Mouse (Mus musculus) neural tube, embryonic 13.5 days (tissue): Measurements from ENCODE around the gene Sema6d. TPM values are rescaled to one million over a fixed set of nuclear protein-coding genes. Genes with fewer than 3 reads are reported as not detected.

ENCODE experiments used
- ATAC-seq: fragments of 200-750 bp; cut with Nextera tagmentation; 2 replicates; pipeline ENCODE4 v1.8.0; 2017; ENCODE audit warnings: low read depth, mild to moderate bottlenecking, moderate TSS enrichment, moderate library complexity
- H3K27ac ChIP-seq: fragments of 300-500 bp; sonication (generic); replicated peaks from 2 replicates; pipeline ENCODE4 v1.5.1; 2015; ENCODE audit warnings: moderate library complexity, mild to moderate bottlenecking, inconsistent platforms
- H3K27me3 ChIP-seq: fragments of 300-500 bp; sonication (generic); 2 replicates; pipeline ENCODE4 v1.6.1; 2015; ENCODE audit warnings: mild to moderate bottlenecking, inconsistent platforms
- H3K36me3 ChIP-seq: fragments of 300-500 bp; sonication (generic); 2 replicates; pipeline ENCODE4 v1.6.1; 2015; ENCODE audit warnings: mild to moderate bottlenecking, inconsistent platforms
- H3K4me1 ChIP-seq: fragments of 300-500 bp; sonication (generic); replicated peaks from 2 replicates; pipeline ENCODE4 v1.6.1; 2015; ENCODE audit warnings: inconsistent platforms
- H3K4me2 ChIP-seq: fragments of 300-500 bp; sonication (generic); 2 replicates; pipeline ENCODE4 v1.6.1; 2015; ENCODE audit warnings: inconsistent platforms, mild to moderate bottlenecking, moderate library complexity
- H3K4me3 ChIP-seq: fragments of 300-500 bp; sonication (generic); 2 replicates; pipeline ENCODE4 v1.5.1; 2015; ENCODE audit warnings: mild to moderate bottlenecking, inconsistent platforms
- H3K9ac ChIP-seq: fragments of 300-500 bp; sonication (generic); 2 replicates; pipeline ENCODE4 v1.6.1; 2015; ENCODE audit warnings: moderate library complexity, mild to moderate bottlenecking, inconsistent platforms
- H3K9me3 ChIP-seq: fragments of 300-500 bp; sonication (generic); 2 replicates; pipeline ENCODE4 v1.6.1; 2016; ENCODE audit warnings: inconsistent platforms
- WGBS: fragments of 180-500 bp; shearing (Covaris S2); methylation state at CpG from one replicate; pipeline ENCODE4 v1.1.7; 2015; 5-methylcytosine and 5-hydroxymethylcytosine counted together
- polyA plus RNA-seq: library from polyadenylated mRNA; unstranded; fragments of >200 nt; fragmentation: Nextera tagmentation; extraction: Ambion mirVana; gene quantifications from 2 replicates; pipeline ENCODE4 v1.2.1, GENCODE M21; 2015

Sema6d gene
- polyA plus RNA-seq, 1 experiment from 2014 or later = 47.4 TPM

DNA sequence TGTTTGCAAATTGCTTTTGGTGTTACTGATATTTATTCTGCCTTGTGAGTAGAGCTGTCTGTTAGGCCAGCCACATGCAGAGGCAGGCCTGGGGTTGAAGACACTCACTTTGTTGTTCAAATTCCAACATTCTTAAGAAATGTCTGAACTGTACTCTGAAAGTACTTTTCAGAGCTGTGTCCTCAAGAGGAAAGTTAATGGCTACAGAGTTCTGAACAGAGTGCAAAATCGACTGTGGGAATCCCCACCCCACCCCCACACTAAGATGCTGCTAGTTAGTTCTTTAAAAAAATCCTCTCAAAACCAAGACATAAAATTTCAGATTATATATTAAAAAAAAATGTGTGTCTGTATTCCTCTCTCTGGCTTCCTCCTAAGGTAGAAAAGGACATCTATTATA lies 86.5 kb downstream of the Sema6d start:
- H3K27ac ChIP-seq = peak overlapping the region; percentile 70
- peaks cover 39% of the 10 kb centered on the region for H3K4me1 ChIP-seq
- 28% methylated on average over 1 of the region's 1 CpGs for WGBS
- H3K27me3 ChIP-seq = no peaks in the 10 kb centered on the region
- H3K9me3 ChIP-seq = no peaks in the 10 kb centered on the region
- H3K9ac ChIP-seq = no peak overlapping the region
- H3K4me2 ChIP-seq = no peak overlapping the region
- H3K4me3 ChIP-seq = no peak overlapping the region
- no peaks in the 10 kb centered on the region for H3K36me3 ChIP-seq
- 0 out of 2 replicates have a peak, but pooled peaks have one; percentile 57 for ATAC-seq

DNA sequence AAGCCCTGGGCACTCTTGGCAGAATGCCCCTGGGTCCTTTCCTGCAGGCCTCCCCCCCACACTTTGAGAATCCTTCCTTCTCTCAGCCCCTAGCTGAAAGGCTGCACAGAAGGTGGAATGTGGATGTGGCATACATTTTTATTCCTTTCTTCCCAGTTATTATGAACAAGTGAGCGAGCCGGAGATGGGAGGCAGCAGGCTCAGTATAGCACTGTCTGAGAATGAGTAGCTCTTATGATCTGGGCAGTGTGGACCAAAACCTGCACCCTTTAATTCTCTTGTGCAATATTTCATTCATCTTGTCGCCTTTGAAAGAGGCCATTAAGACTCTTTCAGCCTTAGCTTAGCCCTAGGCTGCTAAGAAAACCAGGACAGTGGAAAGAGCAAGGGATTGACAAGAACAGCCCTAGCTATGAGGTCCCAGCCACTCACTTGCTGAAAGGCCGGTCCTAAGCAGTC lies 87.0 kb downstream of the Sema6d start:
- Histone ChIP-seq H3K27ac (peak overlapping the region; percentile 70), H3K4me2 (no peak overlapping the region), H3K9me3 (no peaks in the 10 kb centered on the region), H3K9ac (no peak overlapping the region), H3K27me3 (no peaks in the 10 kb centered on the region), H3K36me3 (no peaks in the 10 kb centered on the region), H3K4me3 (no peak overlapping the region), H3K4me1 (peaks cover 37% of the 10 kb centered on the region)
- peak; percentile 84 for ATAC-seq
- WGBS = 34% methylated on average over 4 of the region's 4 CpGs

DNA sequence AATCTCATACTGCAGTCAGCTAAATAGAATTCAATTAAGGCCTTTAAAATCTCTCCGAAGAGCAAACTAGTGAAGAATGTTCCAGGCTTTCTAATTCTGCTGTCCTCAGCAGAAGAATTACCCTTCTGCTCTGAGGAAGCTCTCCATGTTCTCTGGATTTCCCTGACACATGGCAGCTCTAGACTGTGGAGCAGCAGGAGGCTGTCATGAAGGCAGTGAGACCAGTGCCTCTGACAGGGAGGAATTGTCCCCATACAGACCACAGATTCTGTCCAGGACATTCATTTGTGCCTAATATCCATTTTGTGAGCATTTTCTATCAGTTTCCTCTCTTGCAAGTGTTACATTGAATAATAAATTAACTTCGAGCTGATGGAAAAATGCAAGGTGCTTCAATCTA lies 99.5 kb downstream of the Sema6d start:
- no peak overlapping the region for H3K27ac ChIP-seq
- no peak for ATAC-seq
- 86% methylated on average over 2 of the region's 2 CpGs for WGBS
- no peaks in the 10 kb centered on the region for H3K4me1 ChIP-seq
- H3K4me3 ChIP-seq = no peak overlapping the region
- no peaks in the 10 kb centered on the region for H3K9me3 ChIP-seq
- H3K9ac ChIP-seq = no peak overlapping the region
- H3K36me3 ChIP-seq = no peaks in the 10 kb centered on the region
- no peaks in the 10 kb centered on the region for H3K27me3 ChIP-seq
- H3K4me2 ChIP-seq = no peak overlapping the region

- no peak for ATAC-seq
- no peak overlapping the region for H3K27ac ChIP-seq
- H3K9me3 ChIP-seq = no peaks in the 10 kb centered on the region
- no peak overlapping the region for H3K4me2 ChIP-seq
- no peak overlapping the region for H3K9ac ChIP-seq
- H3K27me3 ChIP-seq = no peaks in the 10 kb centered on the region
- no peaks in the 10 kb centered on the region for H3K36me3 ChIP-seq
- 80% methylated on average over 5 of the region's 5 CpGs for WGBS
- H3K4me1 ChIP-seq = no peaks in the 10 kb centered on the region
- H3K4me3 ChIP-seq = no peak overlapping the region
Observed at GRCm38 (mm10) chr2:124194041-124194440, 104.3 kb downstream of the Sema6d start.

DNA sequence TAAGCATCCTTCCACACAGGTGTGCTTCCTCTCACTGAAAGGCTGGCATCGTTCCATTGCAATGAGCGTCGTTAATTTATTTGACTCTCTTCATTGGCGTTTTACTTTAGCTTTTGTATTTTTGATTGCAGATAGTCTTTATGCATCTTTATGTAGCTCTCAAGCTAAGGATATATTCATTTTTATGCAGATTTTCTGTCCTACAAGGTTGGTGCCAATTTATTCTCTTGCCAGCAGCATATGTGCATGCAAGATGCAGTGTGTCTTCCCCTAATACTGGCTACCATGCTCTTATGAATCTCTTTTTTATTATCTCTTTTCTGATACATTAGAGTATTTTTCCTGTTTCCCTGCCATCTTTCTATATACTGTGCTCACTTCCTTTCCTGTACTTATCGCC lies 111.7 kb downstream of the Sema6d start:
- no peak overlapping the region for H3K27ac ChIP-seq
- no peaks in the 10 kb centered on the region for H3K4me1 ChIP-seq
- no peaks in the 10 kb centered on the region for H3K27me3 ChIP-seq
- H3K4me3 ChIP-seq = no peak overlapping the region
- H3K4me2 ChIP-seq = no peak overlapping the region
- H3K9ac ChIP-seq = no peak overlapping the region
- 84% methylated on average over 5 of the region's 5 CpGs for WGBS
- no peak for ATAC-seq
- H3K9me3 ChIP-seq = no peaks in the 10 kb centered on the region
- no peaks in the 10 kb centered on the region for H3K36me3 ChIP-seq

GRCm38 (mm10) chr2:124202475-124202990 lies 112.8 kb downstream of the Sema6d start:
- Histone ChIP-seq H3K4me2 (no peak overlapping the region), H3K36me3 (no peaks in the 10 kb centered on the region), H3K4me1 (no peaks in the 10 kb centered on the region), H3K27me3 (no peaks in the 10 kb centered on the region), H3K9me3 (no peaks in the 10 kb centered on the region), H3K27ac (no peak overlapping the region), H3K4me3 (no peak overlapping the region), H3K9ac (no peak overlapping the region)
- no peak for ATAC-seq
- WGBS = 49% methylated on average over 4 of the region's 4 CpGs

GRCm38 (mm10) chr2:124205811-124206210 lies 116.0 kb downstream of the Sema6d start:
- Histone ChIP-seq H3K4me2 (no peak overlapping the region), H3K9ac (no peak overlapping the region), H3K36me3 (no peaks in the 10 kb centered on the region), H3K27ac (no peak overlapping the region), H3K4me1 (peaks cover 12% of the 10 kb centered on the region; the same call in 1 of the 2 replicates), H3K27me3 (no peaks in the 10 kb centered on the region), H3K9me3 (no peaks in the 10 kb centered on the region), H3K4me3 (no peak overlapping the region)
- 87% methylated on average over 5 of the region's 5 CpGs for WGBS
- no peak for ATAC-seq

DNA sequence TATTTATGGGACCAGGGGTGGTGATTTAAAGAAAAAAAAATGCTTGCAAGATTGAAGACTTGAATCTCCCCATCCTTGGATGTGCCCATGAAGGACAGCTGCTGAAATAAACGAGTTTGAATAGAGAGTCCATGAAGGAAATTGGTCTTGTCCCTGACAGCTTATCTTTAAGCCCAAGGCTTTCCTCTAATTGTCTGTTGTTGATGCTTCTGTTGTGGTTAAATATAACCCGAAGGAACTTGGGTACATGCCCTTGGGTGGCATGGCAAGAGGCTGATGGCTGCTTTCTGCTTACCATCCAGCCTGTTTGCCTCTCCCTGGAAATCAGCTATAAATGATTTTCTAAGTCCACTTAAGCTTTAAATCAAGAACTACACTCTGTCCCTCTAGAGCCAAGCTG lies 118.5 kb downstream of the Sema6d start:
- H3K36me3 ChIP-seq = no peaks in the 10 kb centered on the region
- no peak overlapping the region for H3K9ac ChIP-seq
- no peaks in the 10 kb centered on the region for H3K9me3 ChIP-seq
- H3K4me1 ChIP-seq = peaks cover 12% of the 10 kb centered on the region; the same call in 1 of the 2 replicates
- 70% methylated on average over 2 of the region's 2 CpGs for WGBS
- no peak overlapping the region for H3K4me3 ChIP-seq
- H3K27me3 ChIP-seq = no peaks in the 10 kb centered on the region
- H3K4me2 ChIP-seq = no peak overlapping the region
- no peak overlapping the region for H3K27ac ChIP-seq
- ATAC-seq = no peak

DNA sequence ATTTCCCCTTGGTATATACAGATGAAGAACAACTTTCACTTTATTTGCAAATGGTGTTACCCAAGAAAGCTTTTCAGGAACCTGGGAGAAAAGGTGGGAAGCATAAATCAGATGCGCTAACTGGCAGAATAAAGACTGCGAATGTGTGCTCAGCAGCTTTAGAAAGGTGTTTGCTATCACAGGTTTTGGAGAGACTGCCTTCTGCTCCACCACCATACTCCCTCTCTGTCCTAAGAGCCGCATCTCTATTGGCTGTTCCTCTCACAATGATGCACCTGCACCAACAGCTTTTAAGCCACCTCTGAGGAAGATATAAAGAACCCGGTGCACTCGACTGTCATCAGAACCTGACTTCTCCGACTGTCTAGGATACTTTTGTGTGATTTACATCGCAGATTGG lies 133.8 kb downstream of the Sema6d start:
- Histone ChIP-seq H3K27me3 (no peaks in the 10 kb centered on the region), H3K36me3 (no peaks in the 10 kb centered on the region), H3K4me1 (no peaks in the 10 kb centered on the region), H3K9ac (no peak overlapping the region), H3K27ac (no peak overlapping the region), H3K9me3 (no peaks in the 10 kb centered on the region), H3K4me3 (no peak overlapping the region), H3K4me2 (no peak overlapping the region)
- WGBS = 75% methylated on average over 7 of the region's 7 CpGs
- ATAC-seq = no peak

DNA sequence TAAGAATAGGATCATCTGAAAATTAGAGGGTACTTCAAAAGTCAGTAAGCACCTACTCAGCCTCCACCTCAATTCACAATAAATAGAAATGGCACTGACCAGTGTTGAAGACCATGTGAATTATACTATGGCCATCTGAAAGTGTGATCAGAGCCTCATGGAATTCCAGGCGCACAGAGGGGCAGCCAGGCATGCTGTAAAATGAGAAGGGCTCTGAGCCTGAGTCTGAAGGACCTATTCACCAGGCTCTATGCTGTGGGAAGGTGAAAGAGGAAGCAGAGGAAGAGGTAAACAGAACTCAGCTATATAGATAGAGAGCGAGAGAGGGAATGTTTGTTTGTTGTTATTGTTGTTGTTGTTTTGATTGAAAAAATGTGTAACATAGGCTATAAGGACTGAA lies 134.6 kb downstream of the Sema6d start:
- H3K4me1 ChIP-seq = no peaks in the 10 kb centered on the region
- no peak overlapping the region for H3K4me3 ChIP-seq
- H3K4me2 ChIP-seq = no peak overlapping the region
- H3K27ac ChIP-seq = no peak overlapping the region
- no peaks in the 10 kb centered on the region for H3K9me3 ChIP-seq
- H3K9ac ChIP-seq = no peak overlapping the region
- no peak for ATAC-seq
- no peaks in the 10 kb centered on the region for H3K27me3 ChIP-seq
- 73% methylated on average over 2 of the region's 2 CpGs for WGBS
- no peaks in the 10 kb centered on the region for H3K36me3 ChIP-seq

GRCm38 (mm10) chr2:124234636-124235221 lies 145.0 kb downstream of the Sema6d start:
- no peaks in the 10 kb centered on the region for H3K9me3 ChIP-seq
- no peaks in the 10 kb centered on the region for H3K36me3 ChIP-seq
- 0 out of 2 replicates have a peak overlapping the region, but pooled peaks have one; percentile 33 for H3K27ac ChIP-seq
- H3K4me1 ChIP-seq = peaks cover 19% of the 10 kb centered on the region; the same call in 1 of the 2 replicates
- H3K9ac ChIP-seq = no peak overlapping the region
- no peak for ATAC-seq
- 73% methylated on average over 9 of the region's 9 CpGs for WGBS
- no peaks in the 10 kb centered on the region for H3K27me3 ChIP-seq
- no peak overlapping the region for H3K4me2 ChIP-seq
- H3K4me3 ChIP-seq = no peak overlapping the region

GRCm38 (mm10) chr2:124235237-124236055 lies 145.7 kb downstream of the Sema6d start:
- H3K27ac ChIP-seq = peak overlapping the region; percentile 33; the same call in 1 of the 2 replicates
- no peaks in the 10 kb centered on the region for H3K36me3 ChIP-seq
- no peak overlapping the region for H3K4me3 ChIP-seq
- ATAC-seq = no peak
- peaks cover 19% of the 10 kb centered on the region; the same call in 1 of the 2 replicates for H3K4me1 ChIP-seq
- no peaks in the 10 kb centered on the region for H3K27me3 ChIP-seq
- H3K9ac ChIP-seq = 0 out of 2 replicates have a peak overlapping the region, but pooled peaks have one; percentile 4
- no peak overlapping the region for H3K4me2 ChIP-seq
- 38% methylated on average over 6 of the region's 6 CpGs for WGBS
- H3K9me3 ChIP-seq = no peaks in the 10 kb centered on the region
